Mouse (Mus musculus) CD4-positive, CD25-positive, alpha-beta regulatory T cell, adult 2 months (primary cell): ENCODE measurements at regions not wholly inside any gene's neighbourhood (a gene's known extent, or its start where the extent isn't known, plus 50 kb on each side); places are given as distances from the start of the nearest gene placed in this dataset.
A peak's percentile ranks its signal among the peaks of the same experiment; 100 is the strongest.

Source experiments
- DNase-seq: peaks from one replicate; pipeline ENCODE4 v3.0.0-alpha.2; 2012; ENCODE audit warnings: low read depth, low spot score

GRCm38 (mm10) chr13:5211659-5212058 is 602.7 kb upstream of the Akr1e1 start:
- no peak for DNase-seq

- no peak for DNase-seq
Measured at GRCm38 (mm10) chr13:5229476-5229875, 620.5 kb upstream of the Akr1e1 start.

GRCm38 (mm10) chr13:5234232-5234631 is 625.3 kb upstream of the Akr1e1 start:
- DNase-seq: no peak

GRCm38 (mm10) chr13:5235391-5235790 is 625.9 kb upstream of the Klf6 start:
- DNase-seq: no peak

- no peak for DNase-seq
Measured at GRCm38 (mm10) chr13:5240541-5240940, 620.7 kb upstream of the Klf6 start.

GRCm38 (mm10) chr13:5242782-5243181 is 618.5 kb upstream of the Klf6 start:
- DNase-seq: no peak

- DNase-seq: no peak
Measured at GRCm38 (mm10) chr13:5248671-5249391, 612.5 kb upstream of the Klf6 start.

GRCm38 (mm10) chr13:5257891-5258660 is 603.2 kb upstream of the Klf6 start:
- DNase-seq: no peak

- no peak for DNase-seq
Measured at GRCm38 (mm10) chr13:5259760-5260159, 601.5 kb upstream of the Klf6 start.

- DNase-seq: no peak
Measured at GRCm38 (mm10) chr13:5272506-5273192, 588.6 kb upstream of the Klf6 start.

- no peak for DNase-seq
Measured at GRCm38 (mm10) chr13:5276564-5276963, 584.7 kb upstream of the Klf6 start.

- DNase-seq: no peak
Measured at GRCm38 (mm10) chr13:5289753-5290449, 571.4 kb upstream of the Klf6 start.

GRCm38 (mm10) chr13:5302141-5302540 is 559.1 kb upstream of the Klf6 start:
- DNase-seq: no peak

- no peak for DNase-seq
Measured at GRCm38 (mm10) chr13:5306688-5307087, 554.6 kb upstream of the Klf6 start.

- peak; percentile 2 for DNase-seq
Measured at GRCm38 (mm10) chr13:5313297-5313696, 548.0 kb upstream of the Klf6 start.

GRCm38 (mm10) chr13:5315011-5315410 is 546.3 kb upstream of the Klf6 start:
- no peak for DNase-seq

- no peak for DNase-seq
Measured at GRCm38 (mm10) chr13:5317941-5318856, 543.1 kb upstream of the Klf6 start.

- no peak for DNase-seq
Measured at GRCm38 (mm10) chr13:5345712-5346111, 515.6 kb upstream of the Klf6 start.

- DNase-seq: no peak
Measured at GRCm38 (mm10) chr13:5347503-5348469, 513.5 kb upstream of the Klf6 start.
